Mouse (Mus musculus) brain, embryonic 18.5 days (tissue): ENCODE data around the gene 2010106E10Rik.
A peak's percentile ranks its signal among the peaks of the same experiment; 100 is the strongest.

Experiments used
- DNase-seq: peaks from one replicate; pipeline ENCODE4 v3.0.0-alpha.2; 2012; ENCODE audit warnings: low read depth, low spot score

Gene 2010106E10Rik

DNA sequence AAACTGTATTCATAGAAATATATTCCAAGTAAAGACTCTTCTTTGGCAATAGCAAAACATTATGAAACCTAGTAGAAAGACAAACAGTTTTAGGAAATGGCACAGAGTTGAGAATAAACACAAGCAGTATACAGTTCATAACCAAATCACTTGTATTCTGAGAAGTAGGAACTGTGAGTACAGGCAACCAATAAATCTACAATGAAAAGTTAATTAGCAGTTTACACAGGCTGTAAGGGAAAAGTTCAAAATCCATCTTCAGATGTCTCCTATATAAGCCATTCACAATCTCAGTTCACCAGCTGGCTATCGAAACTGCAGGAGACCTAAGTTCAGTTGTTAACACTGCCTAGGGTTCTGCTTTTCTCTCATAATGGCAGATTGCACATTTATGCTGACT, at the start of gene 2010106E10Rik:
Gene 2010106E10Rik, plus strand, starts transcription at position 301 of the 400 bp plus-strand sequence.
- DNase-seq, result no peak

DNA sequence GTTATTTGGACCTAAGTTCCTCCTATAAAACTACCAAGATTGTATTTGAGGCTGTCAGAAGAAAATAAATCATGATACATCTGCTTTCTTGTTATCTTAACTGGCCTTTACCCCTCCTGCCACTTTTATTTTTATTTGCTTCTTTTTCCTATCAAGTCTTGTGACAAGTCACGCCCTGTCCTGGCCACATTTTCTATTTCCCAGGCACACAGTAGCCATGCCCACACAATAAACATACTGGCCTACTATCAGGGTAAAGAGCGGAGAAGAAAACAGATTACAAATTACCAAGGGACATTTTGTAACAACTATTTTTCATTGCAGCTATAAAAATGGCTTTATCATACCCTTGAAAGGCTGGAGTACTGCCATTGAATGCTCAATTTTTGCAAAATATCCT, 10.6 kb downstream of the 2010106E10Rik start:
- no peak for DNase-seq

DNA sequence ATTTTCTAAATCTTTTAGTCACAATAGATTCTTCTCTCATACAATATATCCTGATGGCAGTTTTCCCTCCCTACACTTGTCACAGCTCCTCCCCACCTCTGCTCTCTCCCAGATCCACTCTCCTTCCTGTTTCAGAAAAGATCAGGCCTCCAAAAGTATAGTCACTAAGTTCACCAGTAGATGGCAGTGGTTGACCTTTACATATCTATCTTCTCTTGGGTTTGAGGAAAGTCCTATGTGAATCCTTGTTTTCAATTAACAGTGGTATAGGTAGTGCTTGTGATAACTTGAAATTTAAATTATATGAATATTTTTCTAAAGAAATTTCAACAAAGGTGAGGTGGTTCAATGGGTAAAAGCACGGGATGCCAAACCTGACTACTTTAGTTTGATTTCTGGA, 29.7 kb downstream of the 2010106E10Rik start:
- DNase-seq, result peak; percentile 2

DNA sequence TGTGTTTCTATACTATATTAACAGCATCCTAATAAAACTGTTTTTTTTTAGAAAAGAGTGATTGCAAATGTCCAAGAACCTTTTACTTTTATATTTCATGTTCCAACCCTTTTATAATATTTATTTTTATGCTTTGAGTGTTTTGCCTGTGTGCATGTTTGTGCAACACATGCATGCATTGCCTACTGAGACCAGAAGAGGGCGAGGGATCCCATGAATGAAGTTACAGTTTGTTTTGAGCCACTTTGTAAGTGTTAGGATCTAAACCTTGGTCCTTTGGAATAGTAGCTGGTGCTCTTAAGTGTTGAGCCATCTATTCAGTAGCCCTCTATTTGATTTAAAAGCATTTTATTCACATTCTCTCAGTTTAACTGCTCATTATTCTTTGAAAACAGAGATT, 48.0 kb downstream of the 2010106E10Rik start:
- DNase-seq, result no peak

DNA sequence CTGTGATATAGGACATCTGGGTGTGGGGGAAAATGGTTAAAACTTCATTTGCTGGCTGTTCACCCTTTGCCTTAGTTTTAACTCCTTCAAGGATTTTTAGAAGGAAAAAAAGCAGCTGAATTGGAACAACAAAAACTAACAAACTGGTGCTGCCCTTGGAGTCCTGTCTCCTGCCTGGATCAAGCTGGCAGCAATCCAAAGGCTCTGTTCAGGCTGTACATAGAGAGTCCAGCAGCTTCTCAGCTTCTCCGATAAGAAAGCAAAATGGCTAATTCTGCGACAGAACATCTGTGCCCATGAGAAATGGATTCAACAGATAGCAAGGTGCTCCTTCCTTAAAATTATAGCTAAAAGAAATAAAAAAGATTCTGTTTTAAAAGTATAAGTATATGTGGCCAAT, 72.6 kb downstream of the 2010106E10Rik start:
- DNase-seq, result no peak

DNA sequence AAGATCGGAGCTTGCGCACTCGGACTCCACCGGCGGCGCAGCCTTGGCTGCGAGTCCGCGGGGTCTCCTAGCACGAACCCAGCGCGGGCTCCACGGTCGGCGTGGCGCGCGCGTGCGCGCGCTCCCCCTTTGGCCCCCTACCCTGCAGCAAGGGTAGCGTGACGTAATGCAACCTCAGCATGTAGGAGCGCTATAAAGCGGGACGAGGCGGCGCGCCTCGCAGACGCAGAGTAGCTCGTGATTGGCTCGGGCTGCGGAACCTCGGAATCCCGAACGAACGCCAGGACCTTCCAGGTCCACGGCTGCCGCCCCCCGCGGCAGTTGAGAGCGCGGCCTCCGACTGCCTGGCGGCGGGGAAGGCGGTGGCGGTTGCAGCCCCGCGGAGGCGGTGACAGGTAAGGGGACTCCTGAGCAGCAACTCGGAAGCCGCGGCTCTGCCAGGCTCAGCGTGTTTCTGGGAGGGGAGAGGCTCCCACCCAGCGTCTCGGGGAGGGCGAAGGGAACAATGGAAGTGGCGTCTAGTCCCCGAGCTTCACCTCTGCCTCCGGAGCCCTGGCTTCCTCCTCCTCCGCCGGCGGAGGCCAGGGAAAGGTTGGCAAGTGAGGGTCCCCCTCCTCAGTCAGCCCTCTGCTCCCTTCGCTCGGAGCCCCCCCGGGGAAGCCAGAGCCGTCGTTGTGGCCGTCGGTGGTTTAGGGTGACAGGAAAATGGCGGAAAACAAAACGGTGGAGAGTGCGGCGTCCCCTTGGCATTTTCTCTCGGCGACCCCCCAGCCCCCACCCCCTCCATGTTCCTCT, 105.6 kb downstream of the 2010106E10Rik start, which contains the start of gene Zfp711:
Gene Zfp711, plus strand, starts transcription at position 16 of the 795 bp plus-strand sequence.
- peak; percentile 75 for DNase-seq

DNA sequence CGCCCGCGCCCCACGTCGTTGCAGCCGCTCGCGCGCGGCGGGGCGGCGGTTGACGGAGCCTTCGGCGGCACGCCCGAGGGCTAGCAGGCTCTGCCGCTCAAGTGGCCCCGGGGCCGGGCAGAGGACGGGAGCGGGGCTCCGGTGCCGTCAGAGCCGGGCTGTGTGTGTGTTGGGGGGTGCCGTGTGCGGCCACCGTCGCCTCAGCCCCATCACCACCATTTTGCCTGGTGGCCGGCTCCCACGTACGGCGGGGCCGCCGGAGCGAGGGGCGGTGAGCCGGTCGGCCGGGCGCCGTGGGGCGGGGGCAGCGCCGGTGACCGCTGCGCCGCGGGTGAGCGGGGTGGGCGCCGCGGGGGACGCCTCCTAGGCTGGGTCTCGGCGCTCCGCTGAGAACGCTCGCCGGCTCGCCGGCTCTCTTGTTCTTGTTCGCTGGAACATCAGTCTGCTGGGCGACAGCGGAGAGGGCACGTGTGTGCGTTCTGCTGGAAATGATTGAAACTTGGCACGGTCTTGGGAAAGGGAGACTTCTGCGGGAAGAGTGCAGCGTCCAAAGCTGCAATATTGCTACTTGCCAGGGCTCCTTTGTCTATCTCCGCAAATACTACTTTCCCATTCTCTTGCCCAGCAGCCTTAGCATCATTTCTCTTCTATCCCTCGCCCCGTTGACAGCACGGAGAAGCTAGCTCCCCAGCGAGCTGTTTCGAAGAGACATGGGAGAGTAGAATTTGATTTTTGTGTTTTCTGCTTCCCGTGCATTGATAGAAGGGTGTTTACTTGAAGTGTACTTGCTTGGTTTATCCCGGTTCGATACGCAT, 106.4 kb downstream of the 2010106E10Rik start:
- no peak for DNase-seq
